Mouse (Mus musculus) spleen, adult 2 months (tissue): ENCODE results near the gene Meis2.

Source experiments
- CTCF ChIP-seq: fragments of 200-500 bp; IDR thresholded peaks from 2 replicates; pipeline ENCODE4 v1.5.1; 2011; ENCODE audit warnings: mild to moderate bottlenecking, inconsistent platforms; ENCODE audit not compliant: insufficient read depth, insufficient read length, insufficient replicate concordance; ENCODE audit errors: extremely low read depth
- POLR2A ChIP-seq: fragments of 200-500 bp; IDR thresholded peaks from 2 replicates; pipeline ENCODE4 v1.6.1; 2011; ENCODE audit warnings: low read depth, low read length, inconsistent platforms

DNA sequence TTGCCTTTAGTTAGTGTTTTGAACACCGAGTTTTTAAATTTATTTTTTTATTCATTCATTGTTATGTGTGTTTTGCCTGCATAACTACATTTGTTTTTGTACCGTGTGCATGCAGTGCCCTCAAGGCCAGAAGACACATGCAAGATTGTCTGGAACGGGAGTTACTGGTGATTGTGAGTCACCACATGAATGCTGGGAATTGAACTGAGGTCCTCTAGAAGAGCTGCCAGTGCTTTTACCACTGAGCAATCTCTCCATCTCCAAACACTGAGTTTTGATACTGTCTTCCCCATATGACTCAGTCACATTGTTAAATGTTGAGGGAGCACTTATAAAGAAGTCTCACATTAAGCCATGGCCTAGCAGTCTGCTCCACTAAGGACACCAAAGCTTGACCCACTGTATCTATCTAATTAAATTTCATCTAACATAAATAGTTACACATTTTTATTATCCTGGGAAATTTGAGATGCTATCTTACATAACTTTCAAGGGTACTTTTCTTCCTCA, 94.3 kb downstream of the Meis2 start:
- TF ChIP-seq POLR2A (no peak), CTCF (no peak)
